Mouse (Mus musculus) lung, adult 2 months (tissue): ENCODE data around the gene Unc45b. TPM values are rescaled to one million over a fixed set of nuclear protein-coding genes. Genes with fewer than 3 reads are reported as not detected.
A peak's percentile ranks its signal among the peaks of the same experiment; 100 is the strongest.
"Not testable (repeated sequence)": the region's sequence is repeated elsewhere in the genome, so short reads cannot be mapped to it uniquely, and the experiment has no call there.

ENCODE experiments used
- DNase-seq: peaks from one replicate; pipeline ENCODE4 v3.0.0; 2022
- H3K4me1 ChIP-seq: fragments of 200-500 bp; 2 replicates; pipeline ENCODE4 v1.6.1; 2011; ENCODE audit warnings: low read length; ENCODE audit not compliant: control insufficient read depth, insufficient read depth
- H3K4me3 ChIP-seq: fragments of 200-500 bp; replicated peaks from 2 replicates; pipeline ENCODE3; 2011; ENCODE audit warnings: low read depth, mild to moderate bottlenecking, control low read depth, low read length; ENCODE audit errors: extremely low read depth
- CTCF ChIP-seq: fragments of 200-500 bp; IDR thresholded peaks from 2 replicates; pipeline ENCODE4 v1.5.1; 2011; ENCODE audit warnings: mild to moderate bottlenecking, low read length, control low read depth; ENCODE audit not compliant: insufficient read depth
- POLR2A ChIP-seq: fragments of 200-500 bp; IDR thresholded peaks from 2 replicates; pipeline ENCODE4 v1.6.1; 2011; ENCODE audit warnings: low read depth, mild to moderate bottlenecking, control low read depth, low read length, borderline replicate concordance; ENCODE audit errors: extremely low read depth
- WGBS: fragments of 180-500 bp; shearing (Covaris S2); methylation state at CpG from one replicate; pipeline ENCODE4 v1.1.7; 2018; 5-methylcytosine and 5-hydroxymethylcytosine counted together
- polyA plus RNA-seq: library from polyadenylated mRNA; depleted of rRNA; stranded (reverse); fragments of >200 nt; gene quantifications from 2 replicates; pipeline ENCODE4 v1.2.3, GENCODE M21; 2012

Unc45b gene
- polyA plus RNA-seq, 1 experiment = 19.0 TPM

DNA sequence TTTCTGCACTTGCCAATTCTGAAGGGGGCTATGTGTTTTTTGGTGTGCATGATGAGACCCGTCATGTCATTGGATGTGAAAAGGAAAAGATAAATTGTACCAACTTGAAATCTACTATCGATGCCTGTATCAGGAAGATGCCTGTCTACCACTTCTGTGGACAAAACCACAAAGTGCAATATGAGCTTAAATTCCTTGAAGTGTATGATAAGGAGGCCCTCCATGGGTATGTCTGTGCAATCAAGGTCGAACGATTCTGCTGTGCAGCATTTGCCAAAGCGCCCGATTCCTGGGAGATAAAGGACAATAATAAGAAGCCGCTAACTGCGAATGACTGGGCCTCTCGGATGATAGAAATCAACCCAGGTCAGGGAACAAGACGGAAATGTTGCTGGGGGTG, 46.6 kb downstream of the Unc45b start:
- H3K4me1 ChIP-seq = peaks cover 3% of the 10 kb centered on the region
- no peak overlapping the region for H3K4me3 ChIP-seq
- no peak for TF ChIP-seq CTCF
- TF ChIP-seq POLR2A = no peak
- 50% methylated on average over 10 of the region's 10 CpGs for WGBS
- no peak for DNase-seq

DNA sequence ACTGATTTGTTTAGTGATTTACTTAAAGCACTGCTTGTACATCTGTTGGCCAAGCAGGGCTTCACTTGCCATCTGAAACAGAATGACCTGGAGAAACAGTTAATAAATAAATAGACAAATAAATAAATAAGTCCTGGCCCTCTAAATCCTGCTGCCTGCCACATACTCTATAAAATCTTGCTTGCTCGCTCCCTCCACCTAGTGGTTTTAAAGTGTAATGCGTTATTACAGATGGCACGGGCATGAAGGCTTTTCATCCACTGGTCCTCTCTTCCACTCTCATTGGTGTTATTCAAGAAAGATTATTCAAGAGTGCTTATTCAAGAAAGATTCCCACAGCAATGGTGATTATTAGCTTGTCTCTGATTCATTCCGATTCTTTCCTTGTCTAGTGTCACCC, 49.3 kb downstream of the Unc45b start:
- no peak for DNase-seq
- H3K4me1 ChIP-seq = peaks cover 3% of the 10 kb centered on the region; the same call in 1 of the 2 replicates
- TF ChIP-seq POLR2A = no peak
- peak; percentile 30; the same call in 1 of the 2 replicates for TF ChIP-seq CTCF
- no peak overlapping the region for H3K4me3 ChIP-seq
- WGBS = 16% methylated on average over 4 of the region's 4 CpGs

DNA sequence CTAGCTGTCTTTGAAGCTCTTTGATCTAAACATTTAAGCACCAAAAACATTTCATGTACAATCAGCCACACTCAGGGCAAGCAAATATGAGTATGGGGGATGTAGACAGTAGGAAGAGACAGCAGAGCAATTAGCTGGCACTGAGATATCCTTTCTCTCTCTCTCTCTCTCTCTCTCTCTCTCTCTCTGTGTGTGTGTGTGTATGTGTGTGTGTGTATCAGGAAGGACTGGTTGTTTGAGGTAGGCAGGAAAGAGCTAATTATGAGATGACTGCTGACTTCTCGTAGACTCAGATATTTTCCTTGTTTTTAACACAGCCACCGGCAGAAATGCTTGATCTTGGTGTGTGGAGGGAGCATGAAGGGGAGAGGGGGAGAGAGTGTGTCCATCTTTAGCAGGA, 51.4 kb downstream of the Unc45b start:
- 30% methylated on average over 2 of the region's 2 CpGs for WGBS
- no peak for DNase-seq

DNA sequence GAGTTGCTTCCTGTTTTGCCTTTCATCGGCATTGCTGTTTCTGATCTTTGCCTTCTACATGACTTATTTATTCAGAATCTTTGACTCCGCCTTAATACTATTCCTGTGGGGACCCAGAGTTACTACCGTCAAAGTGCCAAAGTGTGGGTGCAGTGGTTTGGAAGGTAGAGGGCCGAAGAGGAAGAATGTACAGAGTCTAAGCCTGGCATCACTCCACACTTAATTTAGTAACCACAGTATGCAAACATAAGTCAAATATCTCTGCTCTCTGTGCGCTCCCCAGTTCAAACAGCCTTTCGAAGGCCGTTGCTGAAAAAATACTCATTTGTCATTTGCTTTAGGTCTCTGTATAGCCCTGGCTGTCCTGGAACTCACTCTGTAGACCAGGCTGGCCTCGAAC, 51.9 kb downstream of the Unc45b start:
- no peak for DNase-seq
- no peak for TF ChIP-seq POLR2A
- no peak for TF ChIP-seq CTCF
- WGBS = 49% methylated on average over 8 of the region's 8 CpGs
- Histone ChIP-seq H3K4me1 (peaks cover 3% of the 10 kb centered on the region; the same call in 1 of the 2 replicates), H3K4me3 (no peak overlapping the region)

More for the DNA sequence above, 51.4 kb downstream of the Unc45b start:
- TF ChIP-seq POLR2A = no peak
- TF ChIP-seq CTCF = no peak
- Histone ChIP-seq H3K4me3 (no peak overlapping the region), H3K4me1 (peaks cover 3% of the 10 kb centered on the region; the same call in 1 of the 2 replicates)

DNA sequence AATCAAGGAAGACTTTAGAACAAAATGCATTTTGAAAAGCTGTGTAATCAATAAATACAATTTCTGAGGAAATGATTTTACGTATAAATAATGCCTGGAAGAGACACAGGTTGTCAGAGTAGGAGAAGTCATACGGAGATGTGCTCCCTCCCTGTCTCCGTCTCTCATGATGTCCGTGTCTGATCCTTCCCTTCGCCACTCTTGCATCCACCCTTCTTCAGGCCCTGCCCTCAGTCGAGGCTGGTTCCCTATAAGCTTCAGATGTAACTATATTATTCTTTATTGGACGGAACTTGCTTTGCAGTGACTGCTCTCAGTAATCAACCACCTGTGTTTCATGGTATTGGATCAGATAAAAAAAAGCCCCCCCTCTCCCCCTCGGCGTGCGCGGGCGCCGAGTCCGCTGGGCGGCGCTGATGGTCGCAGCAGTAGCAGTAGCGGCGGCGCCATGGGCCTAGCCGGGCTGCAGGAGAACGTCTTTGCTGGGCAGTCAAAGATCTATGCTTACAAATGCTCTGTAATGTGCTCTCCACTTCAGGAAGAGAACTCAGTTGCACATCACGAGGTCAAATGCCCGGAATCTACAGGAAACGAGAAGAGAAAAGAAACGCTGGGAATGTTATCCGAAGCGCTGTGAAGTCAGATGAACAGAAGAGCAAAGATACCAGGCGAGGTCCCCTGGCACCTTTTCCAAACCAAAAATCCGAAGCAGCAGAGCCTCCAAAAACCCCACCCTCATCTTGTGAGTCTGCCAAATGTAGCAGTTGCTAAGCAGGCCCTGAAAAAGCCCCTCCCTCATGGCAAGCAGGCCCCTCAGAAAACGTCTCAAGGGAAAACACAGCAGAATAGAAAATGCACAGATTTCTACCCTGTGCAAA, 60.6 kb downstream of the Unc45b start:
- TF ChIP-seq POLR2A (no peak), CTCF (peak; percentile 7; the same call in 1 of the 2 replicates)
- Histone ChIP-seq H3K4me3 (peak overlapping the region; percentile 4), H3K4me1 (peaks cover 6% of the 10 kb centered on the region)
- DNase-seq = no peak
- 16% methylated on average over 31 of the region's 31 CpGs for WGBS

DNA sequence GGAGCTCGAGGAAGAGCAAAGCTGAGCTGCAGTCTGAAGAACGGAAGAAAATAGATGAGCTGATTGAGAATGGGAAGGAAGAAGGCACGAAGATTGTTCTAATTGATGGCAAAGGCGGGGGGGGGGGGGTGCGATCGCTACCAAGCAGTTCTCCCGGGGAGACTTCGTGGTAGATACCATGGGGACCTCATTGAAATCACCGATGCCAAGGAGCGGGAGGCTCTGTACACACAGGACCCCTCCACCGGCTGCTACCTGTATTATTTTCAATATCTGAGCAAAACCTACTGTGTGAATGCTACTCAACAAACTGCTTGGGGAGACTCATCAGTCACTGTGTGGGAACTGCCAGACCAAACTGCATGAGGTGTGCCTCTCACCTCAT, 61.2 kb downstream of the Unc45b start:
- H3K4me1 ChIP-seq = peaks cover 6% of the 10 kb centered on the region
- WGBS = 78% methylated on average over 9 of the region's 11 CpGs
- TF ChIP-seq CTCF = no peak
- TF ChIP-seq POLR2A = no peak
- no peak for DNase-seq
- H3K4me3 ChIP-seq = no peak overlapping the region

DNA sequence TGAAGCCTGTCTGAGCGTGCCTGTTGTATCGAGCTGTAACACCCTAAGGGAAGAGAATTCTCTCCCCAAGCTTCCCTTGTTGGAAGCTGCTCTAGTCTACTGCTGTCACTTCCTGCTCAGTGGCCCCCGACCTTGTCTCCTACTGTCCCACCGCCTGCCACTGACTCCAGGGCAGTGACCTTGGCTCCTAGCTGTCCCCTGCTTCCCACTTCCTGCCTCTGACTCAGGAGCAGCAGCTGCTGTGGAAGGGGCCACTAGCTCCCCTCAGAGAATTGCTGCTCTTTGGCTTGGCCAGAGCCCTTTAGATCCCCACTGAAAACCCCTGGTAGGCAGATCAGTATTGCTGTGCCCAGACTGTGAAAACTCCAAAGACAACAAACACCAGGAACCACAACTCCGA, 63.6 kb downstream of the Unc45b start:
- no peak for TF ChIP-seq CTCF
- no peak for TF ChIP-seq POLR2A
- no peak for DNase-seq
- Histone ChIP-seq H3K4me1 (peaks cover 6% of the 10 kb centered on the region), H3K4me3 (no peak overlapping the region)
- 32% methylated on average over 5 of the region's 5 CpGs for WGBS

DNA sequence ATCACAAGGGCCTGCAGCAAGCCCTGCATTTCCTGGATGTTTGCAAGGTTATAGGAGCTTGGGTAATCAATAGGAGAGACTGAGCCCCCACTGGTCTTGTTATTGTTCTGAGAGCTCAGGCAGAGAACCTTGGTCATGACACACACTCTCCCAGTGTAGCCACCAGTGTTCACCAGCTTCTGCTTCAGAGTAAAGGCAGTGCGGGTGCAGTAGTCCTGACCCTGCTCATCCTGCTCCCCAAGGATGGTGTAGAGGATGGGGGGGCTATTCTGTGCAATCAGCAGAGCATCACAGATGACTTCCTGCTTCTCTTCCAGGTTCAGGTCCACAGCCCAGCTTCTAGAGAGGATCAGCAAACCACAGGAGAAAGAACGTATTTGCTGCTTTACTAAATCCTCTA, 72.1 kb downstream of the Unc45b start:
- H3K4me3 ChIP-seq, DNase-seq, H3K4me1 ChIP-seq: not testable (repeated sequence)
- WGBS = 78% methylated on average over 2 of the region's 2 CpGs

DNA sequence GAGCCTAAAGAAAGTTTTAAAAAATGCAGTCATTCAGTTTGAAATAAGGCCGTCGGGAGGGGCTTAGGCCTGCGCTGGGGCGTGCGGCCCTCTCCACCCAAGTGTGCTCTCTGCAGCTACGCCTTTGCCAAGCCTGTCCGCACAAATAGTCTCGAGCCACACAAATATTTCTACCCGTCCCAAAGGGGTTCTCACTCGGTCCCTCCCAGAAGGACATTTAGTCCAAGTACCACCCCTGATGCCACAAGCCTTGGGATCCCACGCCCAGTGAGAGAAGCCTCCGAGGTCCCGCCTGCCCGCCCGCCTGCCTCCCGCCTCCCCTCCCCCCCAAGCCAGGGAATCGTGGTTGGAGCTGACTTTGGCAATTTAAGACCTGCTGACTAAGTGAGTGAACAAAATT, 72.8 kb downstream of the Unc45b start:
- WGBS = 84% methylated on average over 17 of the region's 17 CpGs
- no peak for DNase-seq

DNA sequence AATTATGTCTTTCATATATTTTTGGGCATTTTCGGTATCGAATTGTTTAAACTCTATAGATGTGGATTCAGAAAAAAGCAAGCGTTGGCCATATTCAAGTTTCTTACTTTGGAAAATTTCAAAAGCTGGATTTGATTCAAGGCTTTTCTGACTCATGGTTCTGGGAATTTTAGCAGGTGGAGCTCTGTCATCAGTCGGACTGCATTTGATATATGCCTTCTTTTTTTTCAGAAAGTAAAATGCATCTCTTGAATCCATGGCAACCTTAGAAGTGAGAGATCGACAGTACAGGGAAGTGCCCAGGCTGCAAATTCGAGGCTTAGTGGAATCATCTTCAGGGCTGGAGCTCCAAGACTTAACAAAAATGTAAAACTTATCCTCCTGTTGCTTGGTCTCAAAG, 77.3 kb downstream of the Unc45b start:
- Histone ChIP-seq H3K4me3 (no peak overlapping the region), H3K4me1 (no peaks in the 10 kb centered on the region)
- DNase-seq = no peak
- WGBS = 86% methylated on average over 6 of the region's 6 CpGs
- no peak for TF ChIP-seq CTCF
- no peak for TF ChIP-seq POLR2A

More for the DNA sequence above, 72.8 kb downstream of the Unc45b start:
- Histone ChIP-seq H3K4me3 (no peak overlapping the region), H3K4me1 (no peaks in the 10 kb centered on the region)
- TF ChIP-seq CTCF = no peak
- TF ChIP-seq POLR2A = no peak
